Mouse (Mus musculus) embryonic facial prominence, embryonic 15.5 days (tissue): ENCODE data around the gene Tbcc. TPM values are rescaled to one million over a fixed set of nuclear protein-coding genes. Genes with fewer than 3 reads are reported as not detected.

ENCODE experiments used
- ATAC-seq: fragments of 200-750 bp; cut with Nextera tagmentation; 2 replicates; pipeline ENCODE4 v1.8.0; 2017; ENCODE audit warnings: low read depth, moderate TSS enrichment; ENCODE audit not compliant: insufficient number of reproducible peaks, low FRiP score, low TSS enrichment
- H3K27ac ChIP-seq: fragments of 300-500 bp; sonication (generic); replicated peaks from 2 replicates; pipeline ENCODE4 v1.5.1; 2015; ENCODE audit warnings: mild to moderate bottlenecking, inconsistent platforms
- H3K27me3 ChIP-seq: fragments of 300-500 bp; sonication (generic); 2 replicates; pipeline ENCODE4 v1.6.1; 2015; ENCODE audit warnings: inconsistent platforms
- H3K36me3 ChIP-seq: fragments of 300-500 bp; sonication (generic); 2 replicates; pipeline ENCODE4 v1.6.1; 2015; ENCODE audit warnings: mild to moderate bottlenecking, inconsistent platforms
- H3K4me1 ChIP-seq: fragments of 300-500 bp; sonication (generic); 2 replicates; pipeline ENCODE4 v1.6.1; 2015; ENCODE audit warnings: inconsistent platforms
- H3K4me2 ChIP-seq: fragments of 300-500 bp; sonication (generic); replicated peaks from 2 replicates; pipeline ENCODE4 v1.6.1; 2015; ENCODE audit warnings: mild to moderate bottlenecking, inconsistent platforms
- H3K4me3 ChIP-seq: fragments of 300-500 bp; sonication (generic); replicated peaks from 2 replicates; pipeline ENCODE4 v1.5.1; 2015; ENCODE audit warnings: mild to moderate bottlenecking, inconsistent platforms
- H3K9ac ChIP-seq: fragments of 300-500 bp; sonication (generic); 2 replicates; pipeline ENCODE4 v1.6.1; 2015; ENCODE audit warnings: inconsistent platforms
- H3K9me3 ChIP-seq: fragments of 300-500 bp; sonication (generic); replicated peaks from 2 replicates; pipeline ENCODE4 v1.6.1; 2016; ENCODE audit warnings: inconsistent platforms
- WGBS: fragments of 180-500 bp; shearing (Covaris S2); methylation state at CpG from one replicate; pipeline ENCODE4 v1.1.7; 2015; 5-methylcytosine and 5-hydroxymethylcytosine counted together
- polyA plus RNA-seq: library from polyadenylated mRNA; unstranded; fragments of >200 nt; fragmentation: Nextera tagmentation; extraction: Ambion mirVana; gene quantifications from 2 replicates; pipeline ENCODE4 v1.2.1, GENCODE M21; 2015

The Tbcc gene
- polyA plus RNA-seq, 1 experiment from 2014 or later = 59.7 TPM

- Histone ChIP-seq H3K4me1 (no peaks in the 10 kb centered on the region), H3K4me2 (no peak within 1 kb of the TSS), H3K27ac (no peak within 1 kb of the TSS), H3K9ac (no peak within 1 kb of the TSS), H3K9me3 (no peaks in the 10 kb centered on the region), H3K4me3 (no peak within 1 kb of the TSS), H3K36me3 (no peaks in the 10 kb centered on the region), H3K27me3 (no peaks in the 10 kb centered on the region)
- no peak for ATAC-seq
- 88% methylated on average over 10 of the region's 10 CpGs for WGBS
These were observed 19.7 kb downstream of the Tbcc start, which contains the start of gene Prph2 for GRCm38 (mm10) chr17:46910186-46910585. Gene Prph2 (plus strand): TSS chr17:46910459.

- ATAC-seq = 0 out of 2 replicates have a peak, but pooled peaks have one; percentile 12
- Histone ChIP-seq H3K4me2 (no peak overlapping the region), H3K9ac (no peak overlapping the region), H3K4me1 (no peaks in the 10 kb centered on the region), H3K4me3 (no peak overlapping the region), H3K27me3 (no peaks in the 10 kb centered on the region), H3K36me3 (no peaks in the 10 kb centered on the region), H3K27ac (no peak overlapping the region), H3K9me3 (no peaks in the 10 kb centered on the region)
- WGBS = 31% methylated on average over 6 of the region's 6 CpGs
These were observed 21.8 kb downstream of the Tbcc start for GRCm38 (mm10) chr17:46912331-46912730.

GRCm38 (mm10) chr17:46915129-46915528, 24.6 kb downstream of the Tbcc start:
- no peaks in the 10 kb centered on the region for H3K36me3 ChIP-seq
- 55% methylated on average over 3 of the region's 3 CpGs for WGBS
- H3K9me3 ChIP-seq = no peaks in the 10 kb centered on the region
- no peak overlapping the region for H3K27ac ChIP-seq
- 0 out of 2 replicates have a peak, but pooled peaks cover 7% of the 10 kb centered on the region for H3K4me1 ChIP-seq
- no peak overlapping the region for H3K9ac ChIP-seq
- no peak overlapping the region for H3K4me2 ChIP-seq
- H3K4me3 ChIP-seq = no peak overlapping the region
- H3K27me3 ChIP-seq = no peaks in the 10 kb centered on the region
- ATAC-seq = no peak

GRCm38 (mm10) chr17:46918951-46919350, 28.5 kb downstream of the Tbcc start:
- Histone ChIP-seq H3K27me3 (no peaks in the 10 kb centered on the region), H3K4me1 (0 out of 2 replicates have a peak, but pooled peaks cover 7% of the 10 kb centered on the region), H3K27ac (no peak overlapping the region), H3K9me3 (no peaks in the 10 kb centered on the region), H3K4me3 (no peak overlapping the region), H3K9ac (no peak overlapping the region), H3K4me2 (no peak overlapping the region), H3K36me3 (no peaks in the 10 kb centered on the region)
- 7% methylated on average over 4 of the region's 4 CpGs for WGBS
- no peak; the same call in 1 of the 2 replicates for ATAC-seq

- Histone ChIP-seq H3K36me3 (no peaks in the 10 kb centered on the region), H3K27ac (no peak overlapping the region), H3K4me1 (0 out of 2 replicates have a peak, but pooled peaks cover 7% of the 10 kb centered on the region), H3K4me2 (no peak overlapping the region), H3K9ac (no peak overlapping the region), H3K9me3 (no peaks in the 10 kb centered on the region), H3K4me3 (no peak overlapping the region), H3K27me3 (no peaks in the 10 kb centered on the region)
- no peak for ATAC-seq
- WGBS = 50% methylated on average over 6 of the region's 6 CpGs
These were observed 30.4 kb downstream of the Tbcc start for GRCm38 (mm10) chr17:46920855-46921254.

- Histone ChIP-seq H3K4me1 (no peaks in the 10 kb centered on the region), H3K27ac (no peak overlapping the region), H3K4me2 (no peak overlapping the region), H3K9me3 (no peaks in the 10 kb centered on the region), H3K27me3 (no peaks in the 10 kb centered on the region), H3K9ac (no peak overlapping the region), H3K4me3 (no peak overlapping the region), H3K36me3 (peaks cover 31% of the 10 kb centered on the region)
- no peak for ATAC-seq
- WGBS = 47% methylated on average over 6 of the region's 6 CpGs
These were observed 35.7 kb downstream of the Tbcc start for GRCm38 (mm10) chr17:46926192-46926591.

GRCm38 (mm10) chr17:46926941-46927340, 36.5 kb downstream of the Tbcc start:
- Histone ChIP-seq H3K9me3 (no peaks in the 10 kb centered on the region), H3K4me3 (no peak overlapping the region), H3K4me2 (no peak overlapping the region), H3K27me3 (no peaks in the 10 kb centered on the region), H3K36me3 (peaks cover 38% of the 10 kb centered on the region), H3K4me1 (no peaks in the 10 kb centered on the region), H3K9ac (no peak overlapping the region), H3K27ac (no peak overlapping the region)
- WGBS = 76% methylated on average over 3 of the region's 3 CpGs
- no peak for ATAC-seq

GRCm38 (mm10) chr17:46927781-46928180, 37.3 kb downstream of the Tbcc start:
- 94% methylated on average over 5 of the region's 5 CpGs for WGBS
- no peak overlapping the region for H3K9ac ChIP-seq
- H3K27ac ChIP-seq = no peak overlapping the region
- no peaks in the 10 kb centered on the region for H3K4me1 ChIP-seq
- peaks cover 47% of the 10 kb centered on the region for H3K36me3 ChIP-seq
- ATAC-seq = no peak
- no peak overlapping the region for H3K4me2 ChIP-seq
- H3K4me3 ChIP-seq = no peak overlapping the region
- no peaks in the 10 kb centered on the region for H3K9me3 ChIP-seq
- H3K27me3 ChIP-seq = no peaks in the 10 kb centered on the region

- no peak for ATAC-seq
- H3K27me3 ChIP-seq = no peaks in the 10 kb centered on the region
- WGBS = 57% methylated on average over 12 of the region's 12 CpGs
- no peak overlapping the region for H3K9ac ChIP-seq
- no peak overlapping the region for H3K4me2 ChIP-seq
- no peaks in the 10 kb centered on the region for H3K9me3 ChIP-seq
- H3K36me3 ChIP-seq = peaks cover 61% of the 10 kb centered on the region
- H3K4me3 ChIP-seq = no peak overlapping the region
- H3K27ac ChIP-seq = 0 out of 2 replicates have a peak overlapping the region, but pooled peaks have one; percentile 63
- H3K4me1 ChIP-seq = no peaks in the 10 kb centered on the region
These were observed 38.8 kb downstream of the Tbcc start for GRCm38 (mm10) chr17:46929277-46929676.

GRCm38 (mm10) chr17:46929897-46930296, 39.4 kb downstream of the Tbcc start:
- Histone ChIP-seq H3K9me3 (no peaks in the 10 kb centered on the region), H3K27me3 (no peaks in the 10 kb centered on the region), H3K4me3 (no peak overlapping the region), H3K9ac (no peak overlapping the region), H3K4me2 (no peak overlapping the region), H3K36me3 (peaks cover 68% of the 10 kb centered on the region), H3K27ac (no peak overlapping the region), H3K4me1 (no peaks in the 10 kb centered on the region)
- ATAC-seq = no peak
- 83% methylated on average over 7 of the region's 7 CpGs for WGBS

- H3K4me3 ChIP-seq = no peak overlapping the region
- H3K36me3 ChIP-seq = peaks cover 94% of the 10 kb centered on the region
- no peaks in the 10 kb centered on the region for H3K4me1 ChIP-seq
- no peaks in the 10 kb centered on the region for H3K27me3 ChIP-seq
- ATAC-seq = no peak
- H3K4me2 ChIP-seq = no peak overlapping the region
- H3K27ac ChIP-seq = no peak overlapping the region
- 88% methylated on average over 5 of the region's 5 CpGs for WGBS
- no peaks in the 10 kb centered on the region for H3K9me3 ChIP-seq
- no peak overlapping the region for H3K9ac ChIP-seq
These were observed 42.5 kb downstream of the Tbcc start for GRCm38 (mm10) chr17:46932961-46933360.

- no peak for ATAC-seq
- H3K9ac ChIP-seq = no peak overlapping the region
- peaks cover 95% of the 10 kb centered on the region for H3K36me3 ChIP-seq
- no peaks in the 10 kb centered on the region for H3K9me3 ChIP-seq
- H3K4me3 ChIP-seq = no peak overlapping the region
- no peak overlapping the region for H3K4me2 ChIP-seq
- H3K4me1 ChIP-seq = no peaks in the 10 kb centered on the region
- no peaks in the 10 kb centered on the region for H3K27me3 ChIP-seq
- no peak overlapping the region for H3K27ac ChIP-seq
- WGBS = 82% methylated on average over 19 of the region's 19 CpGs
These were observed 43.3 kb downstream of the Tbcc start for GRCm38 (mm10) chr17:46933557-46934348.
